In the genomic region with DNA sequence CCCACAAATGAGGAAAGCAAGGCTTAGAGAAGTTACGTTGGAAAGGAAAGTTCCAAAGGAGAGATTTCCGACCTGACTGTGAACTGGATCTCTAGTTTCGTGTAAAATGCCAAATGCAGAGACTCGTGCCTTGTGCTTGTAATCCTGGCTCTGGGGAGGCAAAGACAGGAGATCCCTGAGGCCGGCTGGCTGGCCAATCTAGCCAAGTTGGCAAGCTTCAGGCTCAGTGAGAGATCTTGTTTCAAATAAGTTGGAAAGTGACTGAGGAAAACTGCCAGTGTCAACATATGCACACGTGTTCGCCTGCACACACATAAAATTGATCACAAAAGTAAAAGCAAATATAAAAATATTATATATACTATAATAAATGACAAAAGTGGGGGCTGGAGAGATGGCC, we compare ENCODE assay signal across 28 mouse cellular contexts. TPM values are rescaled to one million over a fixed set of nuclear protein-coding genes. Genes with fewer than 3 reads are reported as not detected.
DNase-seq lines count a peak whose midpoint lies in the region; ATAC-seq lines count a peak whose summit lies in the region.
"Had no signal": no experiment of that assay in that cellular context is flagged by ENCODE, and none has a peak within 500 bp of the region (broad histone marks: within the 10 kb centered on the region; RNA-seq: fewer than 3 reads in every experiment).

No protein-coding gene starts in this region.

- no peak for ATAC-seq in forebrain, embryonic 11.5 days (replicated peaks; ENCODE audit: low FRiP score)
- ATAC-seq: forebrain, embryonic 13.5 days; hindbrain, embryonic 16.5 days; intestine, embryonic 15.5 days; liver, embryonic 12.5 days had no signal

- no peak overlapping the region for H3K27ac ChIP-seq in forebrain, embryonic 11.5 days (ENCODE audit: low read depth, low read length)
- H3K27ac ChIP-seq in forebrain, embryonic 10.5 days: no peak overlapping the region
- H3K27ac ChIP-seq: forebrain, embryonic 13.5 days; heart, embryonic 10.5 days; hindbrain, embryonic 10.5 days; intestine, embryonic 15.5 days; liver, embryonic 12.5 days; neural tube, embryonic 13.5 days had no signal

- peaks cover 32% of the 10 kb centered on the region for H3K36me3 ChIP-seq in forebrain, embryonic 11.5 days (ENCODE audit: control insufficient read depth, insufficient read depth, low read length)
- H3K36me3 ChIP-seq in forebrain, embryonic 10.5 days (replicated peaks): peaks cover 100% of the 10 kb centered on the region

- H3K4me1 ChIP-seq in forebrain, embryonic 11.5 days (replicated peaks; ENCODE audit: control insufficient read depth, insufficient read depth, low read length): no peaks in the 10 kb centered on the region
- no peaks in the 10 kb centered on the region for H3K4me1 ChIP-seq in forebrain, embryonic 10.5 days
- H3K4me1 ChIP-seq: forebrain, embryonic 13.5 days; heart, embryonic 10.5 days; hindbrain, embryonic 10.5 days; intestine, embryonic 15.5 days; liver, embryonic 12.5 days; neural tube, embryonic 13.5 days had no signal

- no peaks in the 10 kb centered on the region for H3K9me3 ChIP-seq in forebrain, embryonic 11.5 days (ENCODE audit: control insufficient read depth, low read length)
- H3K9me3 ChIP-seq in forebrain, embryonic 10.5 days: no peaks in the 10 kb centered on the region
- H3K9me3 ChIP-seq: forebrain, embryonic 13.5 days; heart, embryonic 10.5 days; hindbrain, embryonic 10.5 days; intestine, embryonic 15.5 days; liver, embryonic 12.5 days; neural tube, embryonic 13.5 days had no signal

- 87% methylated on average over 7 of the region's 7 CpGs for WGBS in forebrain, embryonic 11.5 days
- 90% methylated on average over 7 of the region's 7 CpGs for WGBS in forebrain, embryonic 10.5 days

- H3K4me2 ChIP-seq in forebrain, embryonic 11.5 days (ENCODE audit: low read depth, low read length, severe bottlenecking): no peak overlapping the region
- H3K4me2 ChIP-seq: forebrain, embryonic 13.5 days; intestine, embryonic 15.5 days; liver, embryonic 12.5 days; neural tube, embryonic 13.5 days had no signal

- intact Hi-C loops in left cerebral cortex, postnatal 4 days (cut with DNase I): no loop called here

- H3K9ac ChIP-seq in forebrain, embryonic 11.5 days (ENCODE audit: low read length): no peak overlapping the region
- H3K9ac ChIP-seq: forebrain, embryonic 13.5 days; intestine, embryonic 15.5 days; liver, embryonic 12.5 days; neural tube, embryonic 13.5 days had no signal

- peak; percentile 30 for DNase-seq in forebrain, embryonic 11.5 days (ENCODE audit: low spot score)
- no peak for DNase-seq in forebrain, embryonic 10.5 days (ENCODE audit: extremely low spot score, low spot score)
- DNase-seq in NIH3T3 (ENCODE audit: low read depth): peak; percentile 46
- peak; percentile 80 for DNase-seq in adipocyte (ENCODE audit: low spot score)
- peak; percentile 58 for DNase-seq in gastrocnemius, postnatal 25 days
- no peak for DNase-seq in left cerebral cortex, postnatal 4 days
- DNase-seq in thymus, postnatal 14 days: no peak
- DNase-seq: kidney, adult 8-10 months; kidney, postnatal 10 days; lung, postnatal 14 days; midbrain, embryonic 14.5 days; retina, postnatal 1 day; right cerebral cortex, postnatal 25 days had no signal

- no peaks in the 10 kb centered on the region for H3K27me3 ChIP-seq in forebrain, embryonic 11.5 days (ENCODE audit: control insufficient read depth, insufficient read depth, low read length)
- no peaks in the 10 kb centered on the region for H3K27me3 ChIP-seq in forebrain, embryonic 10.5 days (ENCODE audit: poor library complexity, severe bottlenecking)
- H3K27me3 ChIP-seq: forebrain, embryonic 13.5 days; intestine, embryonic 15.5 days; liver, embryonic 12.5 days; neural tube, embryonic 13.5 days had no signal

- no peak overlapping the region for H3K4me3 ChIP-seq in forebrain, embryonic 11.5 days (ENCODE audit: low read depth, low read length)
- no peak overlapping the region for H3K4me3 ChIP-seq in forebrain, embryonic 10.5 days
- H3K4me3 ChIP-seq: forebrain, embryonic 13.5 days; heart, embryonic 10.5 days; hindbrain, embryonic 10.5 days; intestine, embryonic 15.5 days; liver, embryonic 12.5 days; neural tube, embryonic 13.5 days had no signal

RNA-seq across cellular contexts. Expression of a gene that starts 7.7 kb away (rescaled TPM):
- 0.37 and 0.52 TPM in 2 replicates for polyA plus RNA-seq in forebrain, embryonic 11.5 days (2014; fragmentation: Nextera tagmentation; extraction: Ambion mirVana)
- 0.31 and 0.38 TPM in 2 replicates for polyA plus RNA-seq in forebrain, embryonic 10.5 days (2016; fragmentation: Nextera tagmentation; extraction: Ambion mirVana)
- not detected for total RNA-seq in gastrocnemius, postnatal 25 days (2021)
- total RNA-seq in left cerebral cortex, postnatal 4 days (2021): under 1 TPM; 0.54 to 0.82 TPM
- total RNA-seq: MEL had no signal

RNA-seq across cellular contexts. Expression of a gene that starts 17.3 kb away (rescaled TPM):
- polyA plus RNA-seq in forebrain, embryonic 11.5 days (2014; fragmentation: Nextera tagmentation; extraction: Ambion mirVana): 72.2 and 75.6 TPM in 2 replicates
- polyA plus RNA-seq in forebrain, embryonic 10.5 days (2016; fragmentation: Nextera tagmentation; extraction: Ambion mirVana): 62.4 and 66.2 TPM in 2 replicates
- total RNA-seq in gastrocnemius, postnatal 25 days (2021): 10 to 100 TPM in 1 of 2 experiments, 1 to 10 TPM in 1; 9.9 to 13.0 TPM
- total RNA-seq in left cerebral cortex, postnatal 4 days (2021): 100 to 1,000 TPM in 1 of 2 experiments, 10 to 100 TPM in 1; 95.6 to 101 TPM

RNA-seq across cellular contexts. Expression of a gene that starts 40.6 kb away (rescaled TPM):
- polyA plus RNA-seq in forebrain, embryonic 11.5 days (2014; fragmentation: Nextera tagmentation; extraction: Ambion mirVana): 8.0 and 8.8 TPM in 2 replicates
- 7.6 and 8.1 TPM in 2 replicates for polyA plus RNA-seq in forebrain, embryonic 10.5 days (2016; fragmentation: Nextera tagmentation; extraction: Ambion mirVana)
- total RNA-seq in gastrocnemius, postnatal 25 days (2021): 10 to 100 TPM; 10.9 to 14.7 TPM
- 10 to 100 TPM; 26.2 to 32.6 TPM for total RNA-seq in left cerebral cortex, postnatal 4 days (2021)

RNA-seq across cellular contexts. Expression of a gene that starts 42.8 kb away (rescaled TPM):
- not detected in 2 replicates for polyA plus RNA-seq in forebrain, embryonic 11.5 days (2014; fragmentation: Nextera tagmentation; extraction: Ambion mirVana)
- polyA plus RNA-seq in forebrain, embryonic 10.5 days (2016; fragmentation: Nextera tagmentation; extraction: Ambion mirVana): not detected in 2 replicates
- not detected for total RNA-seq in gastrocnemius, postnatal 25 days (2021)
- not detected for total RNA-seq in left cerebral cortex, postnatal 4 days (2021)
- total RNA-seq: gastrocnemius, adult 8-10 months; layer of hippocampus, postnatal 10 days; megakaryocyte-erythroid progenitor cell, adult 5-6 weeks; MEL had no signal
- polyA plus RNA-seq: C2C12; forebrain, embryonic 13.5 days; heart, embryonic 10.5 days; heart, postnatal 0 days; hindbrain, embryonic 10.5 days; hindbrain, embryonic 16.5 days; intestine, embryonic 15.5 days; limb, embryonic 11.5 days; liver, embryonic 12.5 days; midbrain, embryonic 14.5 days; neural tube, embryonic 13.5 days; spleen, adult 2 months had no signal

RNA-seq across cellular contexts. Expression of a gene that starts 53.3 kb away (rescaled TPM):
- 1.5 and 1.9 TPM in 2 replicates for polyA plus RNA-seq in forebrain, embryonic 11.5 days (2014; fragmentation: Nextera tagmentation; extraction: Ambion mirVana)
- polyA plus RNA-seq in forebrain, embryonic 10.5 days (2016; fragmentation: Nextera tagmentation; extraction: Ambion mirVana): 1.1 and 1.9 TPM in 2 replicates
- total RNA-seq in gastrocnemius, postnatal 25 days (2021): under 1 TPM in 1 of 2 experiments, not detected in 1; 0.40 TPM
- 1 to 10 TPM; 2.4 to 2.5 TPM for total RNA-seq in left cerebral cortex, postnatal 4 days (2021)
- polyA plus RNA-seq: C2C12 had no signal

Comparison
In these comparisons a context has a peak if more than half of its experiments do, and no peak if none do; other contexts are left out.
1. DNase-seq: peak in forebrain, embryonic 11.5 days (single experiment), NIH3T3 (single experiment), adipocyte (single experiment) and gastrocnemius, postnatal 25 days (single experiment); none in forebrain, embryonic 10.5 days (single experiment), left cerebral cortex, postnatal 4 days (single experiment) and thymus, postnatal 14 days (single experiment).
2. RNA of a gene that starts 17.3 kb away (total RNA-seq): 95.6 to 101 TPM in left cerebral cortex, postnatal 4 days; 9.9 to 13.0 TPM in gastrocnemius, postnatal 25 days; every median in the first group is over 4 times any median in the second.